Mouse (Mus musculus): Measurements from ENCODE around the gene Cdh19. TPM values are rescaled to one million over a fixed set of nuclear protein-coding genes. Genes with fewer than 3 reads are reported as not detected.

The Cdh19 gene
- total and polyA plus RNA-seq, 3 experiments = 0.05 TPM; not detected in 2

DNA sequence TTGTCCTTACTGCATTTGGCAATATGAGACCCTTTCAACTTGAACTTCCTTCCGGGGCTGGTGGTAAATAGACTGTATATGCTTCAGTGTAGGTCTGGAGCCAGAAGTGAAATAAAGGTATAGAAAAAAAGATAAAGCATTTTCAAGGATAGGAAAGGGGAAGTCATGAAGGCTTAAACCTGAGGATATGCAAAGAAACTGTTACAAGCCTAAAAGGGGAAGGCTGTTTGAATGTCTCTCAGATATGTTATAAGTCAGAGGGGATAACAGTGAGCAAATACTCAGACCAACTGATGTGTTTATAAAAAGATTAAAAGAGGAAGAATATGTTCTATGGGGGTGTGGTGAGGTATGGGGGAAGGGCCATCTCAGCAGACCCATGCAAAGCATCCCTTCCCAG, 68.2 kb downstream of the Cdh19 start:
- Histone ChIP-seq H3K9me3 (replicated peaks) (peaks cover 10% of the 10 kb centered on the region), H3K36me3 (replicated peaks) (no peaks in the 10 kb centered on the region), H3K4me1 (ENCODE audit: insufficient read depth, low read depth, low read length) (no peaks in the 10 kb centered on the region), H3K4me3 (ENCODE audit: low read depth, low read length) (no peak overlapping the region), H3K27me3 (ENCODE audit: insufficient read depth, low read length) (no peaks in the 10 kb centered on the region)
- DNase-seq (ENCODE audit: low spot score) = no peak
- ATAC-seq (ENCODE audit: extremely low read depth, insufficient number of reproducible peaks, low FRiP score, poor library complexity, severe bottlenecking) = no peak
- TF ChIP-seq TAL1 (conservative IDR thresholded peaks at IDR 0.05; ENCODE audit: low read depth, low read length) = no peak
- TF ChIP-seq GATA1 (IDR thresholded peaks at IDR 0.05; ENCODE audit: borderline replicate concordance, low read length) = no peak
- TF ChIP-seq CTCF (IDR thresholded peaks at IDR 0.05; ENCODE audit: low read depth, low read length) = no peak
- no peak for TF ChIP-seq POLR2AphosphoS5 (IDR thresholded peaks at IDR 0.05; ENCODE audit: insufficient replicate concordance, low read depth, low read length)
- no peak for TF ChIP-seq GATA2 (IDR thresholded peaks at IDR 0.05; ENCODE audit: borderline replicate concordance, low read depth, low read length)

DNA sequence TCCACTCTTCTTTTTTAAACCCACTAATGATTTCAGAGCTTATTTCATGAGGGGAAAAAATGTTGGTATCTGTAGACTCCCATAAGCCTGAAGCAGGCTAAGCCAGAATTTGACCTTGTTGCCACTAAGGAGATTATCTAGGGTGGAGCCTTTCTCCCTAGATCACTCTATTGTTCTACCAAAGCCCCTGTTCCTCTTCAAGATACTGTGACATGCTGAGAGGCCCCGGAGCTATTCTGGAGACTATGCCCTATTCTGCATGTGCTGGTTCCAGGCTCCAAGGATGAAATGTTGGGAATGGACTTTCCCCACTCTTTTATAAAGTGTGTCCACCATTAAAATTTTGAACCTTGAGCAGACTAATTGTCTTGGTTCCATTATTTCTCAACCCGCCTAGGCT, 73.1 kb downstream of the Cdh19 start:
- ATAC-seq (ENCODE audit: extremely low read depth, insufficient number of reproducible peaks, low FRiP score, poor library complexity, severe bottlenecking) (no peak), DNase-seq (ENCODE audit: low spot score) (no peak)
- TF ChIP-seq GATA1 (IDR thresholded peaks at IDR 0.05; ENCODE audit: borderline replicate concordance, low read length) = no peak
- Histone ChIP-seq H3K27me3 (ENCODE audit: insufficient read depth, low read length) (no peaks in the 10 kb centered on the region), H3K4me1 (ENCODE audit: insufficient read depth, low read depth, low read length) (no peaks in the 10 kb centered on the region), H3K36me3 (replicated peaks) (no peaks in the 10 kb centered on the region), H3K4me3 (ENCODE audit: low read depth, low read length) (no peak overlapping the region), H3K9me3 (replicated peaks) (peaks cover 4% of the 10 kb centered on the region; the same call in 1 of the 2 replicates)
